Mouse (Mus musculus): ENCODE measurements at regions not wholly inside any gene's neighbourhood (a gene's known extent, or its start where the extent isn't known, plus 50 kb on each side); places are given as distances from the start of the nearest gene placed in this dataset.

DNA sequence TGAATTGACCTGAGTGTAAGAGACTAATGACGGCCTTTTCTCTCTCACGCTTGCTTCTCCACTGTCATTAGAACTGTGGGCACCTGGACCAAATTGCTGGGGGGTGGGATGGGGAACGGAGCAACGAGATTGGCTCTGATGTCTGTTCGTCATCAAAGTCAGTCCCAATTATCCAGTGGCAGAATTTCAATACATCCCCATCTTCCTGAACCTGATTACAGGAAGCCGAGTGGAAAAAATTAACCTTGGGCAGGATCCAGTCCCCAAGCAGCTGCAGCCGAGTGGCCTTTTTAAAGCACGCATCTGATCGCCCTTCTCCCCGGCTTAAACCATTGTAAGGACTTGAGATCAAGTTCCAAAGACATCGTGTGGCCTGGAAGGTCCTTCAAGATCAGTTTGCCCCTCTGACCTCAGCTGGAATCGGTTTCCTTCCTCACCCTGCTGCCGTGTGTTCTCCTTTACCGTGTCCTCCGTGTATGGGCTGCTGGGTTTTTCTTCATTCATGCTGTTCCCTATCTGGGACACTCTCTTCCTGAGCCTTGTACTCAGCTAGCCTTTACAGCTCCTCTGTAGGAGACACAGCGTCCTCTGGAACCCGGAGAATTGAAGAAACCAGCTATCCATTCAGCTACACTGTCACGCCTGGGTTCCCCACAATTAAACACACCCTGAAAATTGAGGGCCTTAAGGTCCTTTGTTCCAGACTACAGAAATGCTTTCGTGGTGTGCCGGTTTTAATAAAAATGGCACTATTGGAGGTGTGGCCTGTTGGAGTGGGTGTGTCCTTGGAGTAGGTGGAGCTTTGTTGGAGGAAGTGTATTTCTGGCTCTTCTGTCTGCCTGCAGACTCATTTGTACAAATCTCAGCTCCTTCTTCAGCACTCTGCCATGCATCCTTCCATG is 61.9 kb upstream of the Kit start:
- peak overlapping the region; percentile 67 for H3K9ac ChIP-seq (ENCODE audit: control insufficient read depth, low read depth, low read length, poor library complexity, severe bottlenecking)
- H3K36me3 ChIP-seq (ENCODE audit: control insufficient read depth in 1 of 2, insufficient read depth in 2 of 2, low read length in 2 of 2) = peaks cover 0 to 4% of the 10 kb centered on the region in 2 experiments; a peak in 2 of 4 replicates
- H3K27me3 ChIP-seq (ENCODE audit: control insufficient read depth in 1 of 2, insufficient read depth in 2 of 2, low read length in 2 of 2) = no peaks in the 10 kb centered on the region; a peak in 1 of 4 replicates
- no peaks in the 10 kb centered on the region; the same call in 1 of the 2 replicates for H3K79me2 ChIP-seq (ENCODE audit: control insufficient read depth, insufficient read depth, low read length, poor library complexity)
- H3K9me3 ChIP-seq (replicated peaks; ENCODE audit: insufficient read depth, low read length) = no peaks in the 10 kb centered on the region
- peak; percentile 91 for DNase-seq (ENCODE audit: low read depth, low spot score)
- peak overlapping the region; percentile 33 for H3K27ac ChIP-seq (ENCODE audit: control insufficient read depth, low read depth, low read length)
- TF ChIP-seq MAZ (IDR thresholded peaks at IDR 0.05; ENCODE audit: low read depth, low read length) (no peak), MXI1 (IDR thresholded peaks at IDR 0.05; ENCODE audit: low read depth, low read length) (peak; percentile 58; the same call in 1 of the 2 replicates), POLR2AphosphoS2 (IDR thresholded peaks at IDR 0.05; ENCODE audit: low read length) (peak; percentile 42; the same call in 1 of the 2 replicates), UBTF (IDR thresholded peaks at IDR 0.05; ENCODE audit: borderline replicate concordance, insufficient read depth, low read depth, low read length) (no peak), MAFK (IDR thresholded peaks at IDR 0.05; ENCODE audit: borderline replicate concordance, low read depth, low read length) (no peak), TCF12 (IDR thresholded peaks at IDR 0.05; ENCODE audit: low read depth, low read length) (no peak), NELFE (IDR thresholded peaks at IDR 0.05; ENCODE audit: low read depth, low read length) (peak; percentile 69), CHD2 (IDR thresholded peaks at IDR 0.05; ENCODE audit: low read length) (no peak), ZC3H11A (IDR thresholded peaks at IDR 0.05; ENCODE audit: low read depth, low read length) (no peak), TBP (IDR thresholded peaks at IDR 0.05; ENCODE audit: low read depth, low read length) (peak; percentile 92), POLR2A (IDR thresholded peaks at IDR 0.05; ENCODE audit: control insufficient read depth in 1 of 2, insufficient read depth in 1 of 2, low read depth in 1 of 2, low read length in 2 of 2, poor library complexity in 1 of 2) (peak in 1 of 2 experiments; percentile 72; a peak in 2 of 4 replicates), RAD21 (IDR thresholded peaks at IDR 0.05; ENCODE audit: low read depth, low read length) (no peak), RCOR1 (IDR thresholded peaks at IDR 0.05; ENCODE audit: low read depth, low read length) (peak; percentile 29; the same call in 1 of the 2 replicates), ZMIZ1 (IDR thresholded peaks at IDR 0.05; ENCODE audit: low read depth, low read length) (0 out of 2 replicates have a peak, but pooled peaks have one; percentile 37), ELF1 (IDR thresholded peaks at IDR 0.05; ENCODE audit: low read depth, low read length) (no peak), MYB (IDR thresholded peaks at IDR 0.05; ENCODE audit: low read depth, low read length) (no peak), HCFC1 (IDR thresholded peaks at IDR 0.05; ENCODE audit: low read depth, low read length) (no peak)
- H3K4me3 ChIP-seq (ENCODE audit: control insufficient read depth in 1 of 2, insufficient read depth in 1 of 2, low read depth in 2 of 2, low read length in 2 of 2) = peak overlapping the region; percentile 79 to 93
- no peaks in the 10 kb centered on the region for H3K4me1 ChIP-seq (ENCODE audit: control insufficient read depth in 1 of 2, insufficient read depth in 2 of 2, low read length in 2 of 2)

DNA sequence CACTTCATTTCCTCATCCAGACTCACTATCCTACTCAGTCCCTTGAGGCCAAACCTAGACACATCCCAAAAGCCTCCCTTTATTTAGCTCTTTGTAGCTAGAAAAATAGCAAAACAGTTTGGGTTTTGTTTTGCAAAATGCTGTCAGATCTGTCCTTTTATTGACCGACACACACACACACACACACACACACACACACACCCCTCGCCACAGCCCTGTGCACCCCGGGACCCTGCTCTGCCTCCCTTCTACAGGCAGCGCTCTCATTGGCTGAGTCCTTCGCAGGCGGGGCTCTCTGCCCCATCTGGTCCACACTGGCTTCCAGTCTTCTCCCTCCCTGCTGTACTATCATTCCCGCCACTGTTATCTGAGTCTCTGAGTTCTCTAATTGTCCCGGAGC is 56.5 kb upstream of the Kit start:
- peaks cover 0 to 5% of the 10 kb centered on the region in 2 experiments; a peak in 2 of 4 replicates for H3K4me1 ChIP-seq (ENCODE audit: control insufficient read depth in 1 of 2, insufficient read depth in 2 of 2, low read length in 2 of 2)
- DNase-seq (ENCODE audit: low read depth, low spot score) = no peak
- TF ChIP-seq USF2 (IDR thresholded peaks at IDR 0.05; ENCODE audit: borderline replicate concordance in 1 of 2, insufficient read depth in 1 of 2, low read depth in 1 of 2, low read length in 2 of 2) = no peak
- TF ChIP-seq MAZ (IDR thresholded peaks at IDR 0.05; ENCODE audit: low read depth, low read length) = no peak
- no peak for TF ChIP-seq POLR2AphosphoS2 (IDR thresholded peaks at IDR 0.05; ENCODE audit: low read length)
- no peak for TF ChIP-seq TAL1 (IDR thresholded peaks at IDR 0.05; ENCODE audit: low read length)
- no peak for TF ChIP-seq GABPA (IDR thresholded peaks at IDR 0.05; ENCODE audit: low read depth, low read length)
- TF ChIP-seq RAD21 (IDR thresholded peaks at IDR 0.05; ENCODE audit: low read depth, low read length) = no peak
- TF ChIP-seq CHD2 (IDR thresholded peaks at IDR 0.05; ENCODE audit: low read length) = no peak
- TF ChIP-seq ZKSCAN1 (IDR thresholded peaks at IDR 0.05; ENCODE audit: low read depth, low read length) = no peak
- no peak for TF ChIP-seq USF1 (IDR thresholded peaks at IDR 0.05; ENCODE audit: low read depth, low read length)
- no peak for TF ChIP-seq SMC3 (IDR thresholded peaks at IDR 0.05; ENCODE audit: low read depth, low read length)
- TF ChIP-seq UBTF (IDR thresholded peaks at IDR 0.05; ENCODE audit: borderline replicate concordance, insufficient read depth, low read depth, low read length) = no peak
- no peak for TF ChIP-seq EP300 (IDR thresholded peaks at IDR 0.05; ENCODE audit: low read depth in 1 of 2, low read length in 2 of 2)
- no peak for TF ChIP-seq TBP (IDR thresholded peaks at IDR 0.05; ENCODE audit: low read depth, low read length)
- TF ChIP-seq RCOR1 (IDR thresholded peaks at IDR 0.05; ENCODE audit: low read depth, low read length) = no peak
- TF ChIP-seq ZMIZ1 (IDR thresholded peaks at IDR 0.05; ENCODE audit: low read depth, low read length) = no peak
- no peak overlapping the region for H3K9ac ChIP-seq (ENCODE audit: control insufficient read depth, low read depth, low read length, poor library complexity, severe bottlenecking)
- no peak overlapping the region for H3K4me3 ChIP-seq (ENCODE audit: control insufficient read depth in 1 of 2, insufficient read depth in 1 of 2, low read depth in 2 of 2, low read length in 2 of 2)
- no peak overlapping the region for H3K27ac ChIP-seq (ENCODE audit: control insufficient read depth, low read depth, low read length)
- no peaks in the 10 kb centered on the region for H3K9me3 ChIP-seq (replicated peaks; ENCODE audit: insufficient read depth, low read length)
- H3K27me3 ChIP-seq (ENCODE audit: control insufficient read depth in 1 of 2, insufficient read depth in 2 of 2, low read length in 2 of 2) = peaks cover 0 to 1% of the 10 kb centered on the region in 2 experiments; a peak in 1 of 4 replicates
- H3K36me3 ChIP-seq (ENCODE audit: control insufficient read depth in 1 of 2, insufficient read depth in 2 of 2, low read length in 2 of 2) = 0 out of 4 replicates have a peak, but pooled peaks cover 0 to 1% of the 10 kb centered on the region in 2 experiments
- no peaks in the 10 kb centered on the region for H3K79me2 ChIP-seq (ENCODE audit: control insufficient read depth, insufficient read depth, low read length, poor library complexity)

Measured in MEL (cell line).